Mouse (Mus musculus) splenic B cell, adult 2 months (primary cell): Measurements from ENCODE around the gene Inpp4b.

Source experiments
- DNase-seq: peaks from one replicate; pipeline ENCODE4 v3.0.0-alpha.2; 2011; ENCODE audit warnings: low read depth, low spot score
- H3K27me3 ChIP-seq: 2 replicates; pipeline ENCODE4 v1.6.1; 2012; ENCODE audit warnings: mild to moderate bottlenecking, low read length, moderate library complexity, mixed read lengths; ENCODE audit not compliant: control insufficient read depth, poor library complexity, insufficient read depth, severe bottlenecking
- H3K36me3 ChIP-seq: 2 replicates; pipeline ENCODE4 v1.6.1; 2012; ENCODE audit warnings: mild to moderate bottlenecking, low read length, moderate library complexity, mixed read lengths; ENCODE audit not compliant: control insufficient read depth, poor library complexity, insufficient read depth, severe bottlenecking

Gene Inpp4b

DNA sequence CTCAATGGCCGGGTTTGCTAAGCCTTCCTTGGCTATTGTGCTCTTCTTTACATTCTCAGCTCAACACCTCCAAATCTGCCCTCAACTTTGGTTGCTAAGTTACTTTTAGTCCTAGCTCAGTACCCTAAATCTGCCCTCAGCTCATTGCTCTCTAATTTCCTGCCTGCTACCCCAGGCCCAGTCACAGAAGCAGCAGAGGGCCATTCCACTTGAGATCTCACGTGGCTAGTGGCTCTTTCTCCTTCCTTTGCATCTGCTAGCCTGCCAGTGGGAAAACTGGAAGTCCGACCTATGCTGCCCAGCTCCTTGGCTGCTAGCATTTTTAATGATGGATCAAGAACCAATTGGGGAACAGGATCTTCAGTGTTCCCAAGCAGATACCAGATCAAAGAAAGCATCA is 472.4 kb downstream of the Inpp4b start:
- H3K36me3 ChIP-seq, result no peaks in the 10 kb centered on the region
- DNase-seq, result no peak
- H3K27me3 ChIP-seq, result no peaks in the 10 kb centered on the region

DNA sequence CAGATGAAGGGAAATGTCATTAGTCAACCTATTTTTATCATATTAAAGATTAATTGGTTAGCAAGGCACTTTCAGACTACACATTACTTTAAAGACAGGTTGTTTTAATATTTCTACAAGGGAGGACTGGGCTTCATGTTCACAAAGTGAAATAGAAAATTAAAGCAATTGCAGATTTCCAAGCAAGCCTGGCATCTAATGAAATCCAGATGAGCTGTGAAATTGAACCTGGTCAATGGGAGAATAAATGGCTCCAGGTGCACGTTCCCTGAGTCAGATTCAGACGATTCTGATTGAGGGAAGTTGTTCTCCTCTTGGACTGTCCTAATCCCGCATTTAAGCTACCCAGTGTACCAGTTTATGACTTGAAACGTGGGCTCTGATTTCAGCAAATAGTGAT is 473.2 kb downstream of the Inpp4b start:
- DNase-seq, result no peak
- H3K27me3 ChIP-seq, result no peaks in the 10 kb centered on the region
- H3K36me3 ChIP-seq, result no peaks in the 10 kb centered on the region

GRCm38 (mm10) chr8:81823121-81823520 is 480.8 kb downstream of the Inpp4b start:
- no peak for DNase-seq
- H3K27me3 ChIP-seq, result no peaks in the 10 kb centered on the region
- no peaks in the 10 kb centered on the region for H3K36me3 ChIP-seq

DNA sequence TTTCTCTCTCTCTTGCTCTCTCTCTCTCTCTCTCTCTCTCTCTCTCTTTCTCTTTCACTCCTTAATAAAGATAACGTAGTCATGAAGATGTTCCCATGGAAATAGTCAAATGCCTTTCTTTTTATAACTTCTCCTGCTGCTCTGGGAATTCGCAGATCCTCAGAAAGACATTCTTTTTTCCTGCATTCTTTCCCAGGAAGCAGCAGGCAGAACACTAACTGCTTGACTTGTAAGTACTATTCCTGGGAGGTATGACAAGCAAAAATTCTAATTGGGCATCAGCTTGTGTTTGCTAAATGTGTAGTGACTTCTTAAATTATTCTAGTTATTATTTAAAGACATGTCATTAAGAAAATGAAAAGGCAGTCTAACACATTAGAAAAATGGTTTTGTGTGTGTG is 482.6 kb downstream of the Inpp4b start:
- no peak for DNase-seq
- Histone ChIP-seq H3K36me3 (no peaks in the 10 kb centered on the region), H3K27me3 (no peaks in the 10 kb centered on the region)

DNA sequence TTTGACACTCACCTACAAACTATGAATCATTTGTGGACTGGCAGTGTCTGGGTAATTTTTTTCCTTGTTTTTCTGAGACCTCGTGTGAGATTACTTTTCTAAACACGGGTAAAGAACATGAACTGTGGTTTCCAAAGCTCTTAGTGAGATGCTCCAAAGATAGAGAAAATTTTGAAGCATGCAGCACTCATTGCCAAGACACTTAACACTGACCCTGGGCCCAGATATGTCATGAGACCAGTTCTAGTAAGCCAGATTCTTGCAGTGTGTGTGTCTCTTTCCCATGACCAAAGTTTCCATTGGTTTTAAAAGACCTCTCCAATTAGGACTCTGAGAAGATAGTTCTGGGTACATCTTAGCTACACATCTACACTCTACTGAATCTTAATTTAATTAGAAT is 484.1 kb downstream of the Inpp4b start:
- DNase-seq, result no peak
- H3K36me3 ChIP-seq, result no peaks in the 10 kb centered on the region
- no peaks in the 10 kb centered on the region for H3K27me3 ChIP-seq

DNA sequence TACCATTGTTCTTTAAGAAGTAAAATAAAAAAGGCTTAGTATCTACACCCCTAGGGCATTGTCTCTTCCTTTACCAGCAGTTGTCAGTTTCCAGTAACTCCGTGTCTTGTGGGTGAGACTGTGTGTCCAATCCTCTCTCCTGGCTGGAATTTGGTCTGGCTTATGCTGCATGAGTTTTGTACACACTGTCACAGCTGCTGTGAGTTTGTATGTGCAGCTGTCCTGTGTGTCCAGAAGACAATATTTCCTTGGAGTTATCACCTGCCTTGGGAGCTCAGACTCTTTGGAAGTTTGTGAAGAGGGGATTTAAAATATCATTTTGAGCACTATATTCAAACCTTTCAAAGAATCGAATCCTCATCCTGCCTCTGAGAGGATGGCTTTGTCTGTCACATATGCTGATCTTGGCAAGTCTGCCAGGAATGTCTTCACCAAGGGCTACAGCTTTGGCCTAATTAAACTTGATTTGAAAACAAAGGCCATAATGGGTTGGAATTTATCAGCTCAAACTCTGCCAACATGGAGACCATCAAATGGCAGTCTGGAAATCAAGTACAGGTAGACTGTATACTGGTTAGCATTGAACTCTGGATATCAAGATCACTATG is 485.1 kb downstream of the Inpp4b start:
- Histone ChIP-seq H3K27me3 (no peaks in the 10 kb centered on the region), H3K36me3 (no peaks in the 10 kb centered on the region)
- no peak for DNase-seq

DNA sequence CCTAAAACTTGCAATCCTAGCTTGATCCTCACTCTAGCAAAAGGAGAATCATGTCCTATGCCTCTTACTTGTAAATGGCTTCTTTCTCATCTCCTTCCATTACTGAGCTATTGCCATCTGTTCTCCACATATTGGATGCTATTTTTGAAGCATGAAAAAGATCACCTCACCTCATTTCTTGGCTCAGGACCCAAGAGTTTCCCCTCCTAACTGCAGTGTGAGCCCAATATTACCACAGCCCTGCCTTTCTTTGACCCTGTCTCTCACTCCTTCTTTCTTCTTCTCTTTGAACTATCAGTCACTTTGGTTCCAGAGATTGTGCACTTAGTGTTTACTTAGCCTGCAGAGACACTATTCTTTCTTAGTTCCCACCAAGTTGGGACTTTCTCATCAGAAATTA is 489.1 kb downstream of the Inpp4b start:
- DNase-seq, result no peak
- no peaks in the 10 kb centered on the region for H3K36me3 ChIP-seq
- H3K27me3 ChIP-seq, result no peaks in the 10 kb centered on the region

GRCm38 (mm10) chr8:81833852-81834251 is 491.5 kb downstream of the Inpp4b start:
- no peak for DNase-seq
- no peaks in the 10 kb centered on the region for H3K36me3 ChIP-seq
- H3K27me3 ChIP-seq, result no peaks in the 10 kb centered on the region

GRCm38 (mm10) chr8:81840512-81840911 is 498.2 kb downstream of the Inpp4b start:
- no peaks in the 10 kb centered on the region for H3K36me3 ChIP-seq

GRCm38 (mm10) chr8:81844104-81844982 is 502.0 kb downstream of the Inpp4b start:
- Histone ChIP-seq H3K27me3 (no peaks in the 10 kb centered on the region), H3K36me3 (no peaks in the 10 kb centered on the region)
- DNase-seq, result no peak

More at GRCm38 (mm10) chr8:81840512-81840911, 498.2 kb downstream of the Inpp4b start:
- H3K27me3 ChIP-seq, result no peaks in the 10 kb centered on the region
- no peak for DNase-seq

DNA sequence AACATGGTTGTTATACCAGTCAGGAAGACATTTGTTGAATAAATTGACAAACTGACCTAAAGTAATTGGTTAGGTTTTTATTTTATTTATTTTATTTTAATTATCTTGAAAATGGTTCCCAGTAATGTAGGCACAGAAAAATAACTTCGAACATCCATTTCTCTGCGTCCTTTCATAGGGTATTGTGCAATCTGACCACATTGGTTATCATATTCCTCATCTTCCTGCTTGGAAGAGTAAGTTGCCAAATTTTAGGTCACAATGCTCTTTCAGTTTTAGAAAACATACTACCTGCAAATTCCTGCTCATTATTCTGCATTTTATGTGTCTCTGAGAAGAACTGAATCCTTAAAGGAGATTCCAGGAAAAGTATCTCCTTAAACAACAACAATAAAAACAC is 505.6 kb downstream of the Inpp4b start:
- H3K27me3 ChIP-seq, result no peaks in the 10 kb centered on the region
- no peaks in the 10 kb centered on the region for H3K36me3 ChIP-seq
- DNase-seq, result no peak

DNA sequence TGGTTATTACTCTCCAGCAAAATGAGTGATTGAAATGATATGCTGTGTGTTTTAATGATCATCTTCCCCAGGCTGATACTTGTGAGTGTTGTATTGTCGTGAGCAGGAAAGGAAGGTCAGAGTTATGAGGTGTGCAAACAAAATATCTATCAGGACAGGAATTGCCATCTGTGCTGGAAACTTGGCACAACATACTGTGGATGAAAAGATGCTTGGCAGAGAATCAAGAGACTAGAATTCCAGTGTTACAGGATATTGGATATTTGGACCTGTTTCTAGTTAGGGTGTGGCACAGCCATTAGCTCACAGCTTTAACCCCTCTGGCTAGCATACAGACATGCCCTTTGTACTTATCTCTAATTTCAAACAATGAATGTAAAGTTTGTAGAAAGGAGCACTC is 507.6 kb downstream of the Inpp4b start:
- no peaks in the 10 kb centered on the region for H3K27me3 ChIP-seq
- no peak for DNase-seq
- H3K36me3 ChIP-seq, result no peaks in the 10 kb centered on the region

- no peaks in the 10 kb centered on the region for H3K36me3 ChIP-seq
- no peak for DNase-seq
- H3K27me3 ChIP-seq, result no peaks in the 10 kb centered on the region
Measured at GRCm38 (mm10) chr8:81853184-81853583, 510.8 kb downstream of the Inpp4b start.

DNA sequence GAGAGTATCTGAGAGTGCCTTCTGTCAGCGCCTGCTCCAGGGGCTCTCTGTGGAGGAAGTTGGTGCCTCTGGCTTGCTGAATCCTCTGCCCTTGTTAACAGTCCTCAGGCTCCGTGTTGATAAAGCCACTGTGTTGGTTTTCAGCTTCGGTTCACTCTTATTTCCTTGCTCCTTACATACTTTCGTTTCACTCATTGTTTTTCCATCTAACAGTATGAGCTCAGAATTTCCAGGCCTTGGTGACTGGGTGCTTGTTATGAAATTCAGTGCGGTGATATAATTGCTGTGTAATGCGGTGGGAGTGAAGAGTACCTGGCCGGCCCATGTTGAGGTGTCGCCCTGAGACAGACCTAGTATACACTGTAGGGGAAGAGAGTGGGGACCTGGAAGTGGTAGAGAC is 512.2 kb downstream of the Inpp4b start:
- Histone ChIP-seq H3K27me3 (no peaks in the 10 kb centered on the region), H3K36me3 (no peaks in the 10 kb centered on the region)
- no peak for DNase-seq

GRCm38 (mm10) chr8:81855009-81855408 is 512.7 kb downstream of the Inpp4b start:
- Histone ChIP-seq H3K36me3 (no peaks in the 10 kb centered on the region), H3K27me3 (no peaks in the 10 kb centered on the region)
- no peak for DNase-seq
